Mouse (Mus musculus): Measurements from ENCODE around the gene Hivep3.

Gene Hivep3

DNA sequence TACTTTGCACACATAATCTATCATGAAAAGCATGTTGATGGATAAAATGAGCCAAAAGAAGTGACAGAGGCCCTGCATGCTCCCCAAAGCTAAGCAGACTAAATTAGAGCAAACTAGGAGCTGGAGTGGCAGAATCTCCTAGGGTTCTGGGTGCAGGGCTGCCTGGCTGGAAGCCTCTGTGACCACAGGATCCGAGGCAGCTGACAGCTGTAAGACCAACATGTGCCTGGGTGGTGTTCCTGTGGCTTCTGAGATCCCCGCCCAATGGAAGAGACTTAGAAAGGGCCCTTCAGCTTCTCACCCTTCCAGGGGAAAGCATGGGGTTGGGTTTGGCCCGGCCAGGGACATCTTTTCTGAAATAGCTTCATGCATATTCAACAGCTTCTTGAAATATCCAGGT lies 274.3 kb downstream of the Hivep3 start:
- no peak for DNase-seq (ENCODE audit: low spot score in 2 of 2)

DNA sequence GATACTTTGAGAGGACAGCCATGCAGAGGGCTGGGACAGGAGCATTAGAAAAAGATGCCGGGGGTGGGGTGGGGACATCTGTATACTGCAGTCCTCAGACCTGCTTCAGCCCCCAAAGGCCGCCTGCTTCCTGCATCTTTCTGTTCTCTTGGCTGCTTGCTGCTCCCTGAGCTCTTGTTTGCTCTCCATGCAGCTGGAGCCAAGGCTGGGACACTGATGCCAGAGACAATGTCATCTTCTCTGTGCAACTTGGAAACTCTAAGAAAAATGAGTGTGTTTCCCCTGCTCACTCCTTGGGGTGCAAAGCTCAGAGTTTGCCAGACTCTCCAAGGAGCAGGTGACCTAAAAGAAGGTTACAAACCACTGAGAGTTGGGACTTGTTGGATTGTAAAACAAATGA lies 275.6 kb downstream of the Hivep3 start:
- DNase-seq (ENCODE audit: low spot score in 2 of 2) = no peak

DNA sequence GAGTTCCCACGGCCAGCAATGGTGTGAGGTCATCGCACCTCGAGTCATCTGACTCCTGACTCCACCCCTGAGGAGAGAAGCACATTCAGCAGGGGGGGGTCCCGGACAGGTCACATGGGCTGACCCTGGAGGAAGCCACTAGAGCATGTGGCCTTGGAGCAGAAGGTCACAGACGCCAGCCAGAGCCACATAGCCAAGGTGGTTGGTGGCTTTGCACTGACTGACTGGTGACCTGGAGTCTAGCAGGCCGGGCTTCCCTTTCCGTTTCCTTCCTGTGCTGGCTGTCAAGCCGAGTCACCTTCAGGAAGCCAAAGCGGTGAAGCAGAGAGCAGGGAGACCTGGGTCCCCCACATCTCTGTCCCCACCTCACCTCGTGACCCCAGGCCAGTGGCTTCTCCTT lies 278.2 kb downstream of the Hivep3 start:
- no peak for DNase-seq (ENCODE audit: low spot score in 2 of 2)

DNA sequence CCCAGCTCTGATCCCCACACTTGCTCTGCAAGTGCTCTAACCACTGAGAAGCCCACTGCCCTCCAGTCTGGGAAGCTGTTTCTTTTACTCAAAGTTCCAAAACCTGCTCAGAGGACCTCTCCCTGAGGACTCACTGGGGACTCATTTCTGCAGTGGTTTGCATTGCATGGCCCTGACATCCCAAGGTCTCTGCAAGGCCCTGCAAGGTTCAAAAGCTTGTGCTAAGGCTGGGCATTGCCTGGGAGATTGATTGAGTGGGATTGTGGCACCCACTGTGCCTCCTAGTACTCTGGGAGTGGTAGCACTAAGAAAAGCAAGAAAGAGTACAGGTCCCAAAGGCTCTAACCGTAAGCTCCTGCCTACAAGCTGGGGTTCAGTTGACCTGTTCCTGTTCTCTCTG lies 279.3 kb downstream of the Hivep3 start:
- no peak for DNase-seq (ENCODE audit: low spot score in 2 of 2)

DNA sequence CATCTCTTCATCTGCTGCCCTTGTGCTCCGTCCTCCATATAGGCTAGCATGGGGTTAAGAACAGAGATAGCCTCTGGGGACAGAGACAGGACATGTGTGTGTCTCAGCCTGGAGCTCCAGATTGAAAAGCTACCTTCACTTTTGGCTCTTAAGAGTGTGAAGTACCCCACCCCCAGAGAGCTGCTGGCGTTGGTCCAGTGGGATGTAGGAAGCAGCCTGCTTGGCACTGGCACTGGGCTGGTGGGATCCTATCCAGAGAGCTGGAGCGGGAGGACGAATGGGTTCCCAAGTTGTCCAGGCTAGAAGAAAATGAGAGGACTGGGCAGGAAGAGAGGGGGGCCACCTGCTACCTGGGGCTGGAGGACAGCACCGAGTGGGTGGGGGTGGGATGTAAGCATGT lies 284.8 kb downstream of the Hivep3 start:
- DNase-seq (ENCODE audit: low spot score in 2 of 2) = no peak

DNA sequence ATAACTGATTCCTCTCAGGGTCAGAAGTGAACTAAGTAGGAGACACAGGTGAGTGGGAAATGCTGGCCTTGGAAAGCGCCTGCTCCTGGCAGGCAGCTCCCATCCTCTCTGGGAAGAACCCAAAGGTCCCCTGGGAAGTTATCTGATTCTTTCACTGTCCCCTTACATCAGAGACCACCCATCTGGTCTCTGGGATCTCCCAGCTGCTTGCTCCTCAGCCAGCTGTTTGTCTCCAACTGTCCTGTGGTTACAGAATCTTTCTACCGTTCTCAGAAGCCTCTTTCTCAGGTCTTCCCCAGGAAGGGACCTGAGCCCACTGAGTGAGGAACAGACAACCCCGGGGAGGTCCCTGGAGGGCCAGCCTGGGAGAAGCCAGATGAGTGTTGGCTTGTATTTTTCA lies 288.8 kb downstream of the Hivep3 start:
- no peak for DNase-seq (ENCODE audit: low spot score in 2 of 2)

DNA sequence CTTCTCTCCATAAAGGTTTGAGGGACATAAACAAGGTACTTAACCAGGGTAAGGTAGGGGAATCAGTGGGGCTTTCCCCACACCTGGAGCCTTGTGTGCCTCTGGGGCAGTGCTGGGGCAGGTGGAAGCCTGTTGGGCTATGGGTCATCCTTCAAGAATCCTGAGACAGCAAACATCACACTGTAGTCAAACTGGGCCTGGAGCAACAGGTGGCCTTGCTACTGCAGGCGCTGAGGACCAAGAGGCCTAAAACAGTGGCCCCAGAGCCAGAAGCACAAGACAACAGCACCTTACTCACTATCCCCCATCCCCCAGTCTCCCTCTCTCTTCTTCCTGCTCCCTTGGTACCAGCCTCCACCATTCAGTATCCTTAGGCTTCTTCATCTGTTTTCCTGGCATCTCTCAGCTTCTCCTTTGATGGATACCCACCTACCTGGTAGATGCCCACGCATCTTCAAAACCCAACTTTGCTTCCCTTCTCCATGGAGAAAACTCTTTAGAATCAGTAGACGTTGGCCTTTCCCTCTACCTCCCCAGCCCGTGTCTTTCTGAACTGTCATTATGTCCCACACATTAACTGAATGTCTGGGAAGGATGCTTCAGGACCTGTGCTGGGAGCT lies 289.7 kb downstream of the Hivep3 start:
- DNase-seq (ENCODE audit: low spot score in 2 of 2) = no peak

DNA sequence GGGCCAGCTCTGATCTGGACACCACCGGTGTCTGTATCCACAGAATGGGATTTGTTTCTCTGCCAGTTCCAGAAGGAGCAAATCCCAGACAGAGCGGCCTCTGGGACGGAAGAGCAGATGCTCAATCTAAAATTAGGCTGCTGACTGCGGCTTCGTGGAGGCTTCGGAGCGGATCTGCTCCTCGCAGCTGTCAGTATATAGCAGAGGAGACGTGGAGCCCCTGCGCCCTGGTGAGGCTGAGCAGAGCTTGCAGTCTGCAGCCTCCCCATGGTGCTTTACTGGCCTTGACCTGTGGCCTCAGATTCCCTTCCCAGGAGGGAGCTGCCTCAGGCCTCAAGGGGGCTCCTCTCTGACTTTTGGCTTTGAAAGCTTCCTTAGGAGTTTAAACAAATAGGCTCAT lies 290.5 kb downstream of the Hivep3 start:
- DNase-seq (ENCODE audit: low spot score in 2 of 2) = peak in 1 of 2 experiments; percentile 46

DNA sequence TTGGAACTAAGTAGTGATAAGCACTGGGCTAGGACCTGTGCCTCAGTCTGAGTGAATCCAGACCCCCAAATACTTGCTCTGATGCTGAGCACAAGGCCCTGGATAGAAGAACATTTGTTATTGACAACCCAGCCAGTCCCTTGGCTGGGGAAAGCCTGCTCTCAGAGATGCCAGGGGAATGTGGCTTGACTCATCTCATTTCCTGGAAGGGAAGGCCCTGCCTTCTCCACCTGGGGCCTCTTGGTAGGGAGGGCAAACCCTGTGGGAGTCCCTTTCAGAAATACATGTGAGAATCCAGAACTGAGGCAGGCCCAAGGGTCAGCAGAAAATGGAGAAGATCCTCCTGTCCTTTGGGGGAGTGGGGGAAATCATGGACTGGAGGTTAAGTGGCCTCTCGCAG lies 294.1 kb downstream of the Hivep3 start:
- no peak for DNase-seq (ENCODE audit: low spot score in 2 of 2)

DNA sequence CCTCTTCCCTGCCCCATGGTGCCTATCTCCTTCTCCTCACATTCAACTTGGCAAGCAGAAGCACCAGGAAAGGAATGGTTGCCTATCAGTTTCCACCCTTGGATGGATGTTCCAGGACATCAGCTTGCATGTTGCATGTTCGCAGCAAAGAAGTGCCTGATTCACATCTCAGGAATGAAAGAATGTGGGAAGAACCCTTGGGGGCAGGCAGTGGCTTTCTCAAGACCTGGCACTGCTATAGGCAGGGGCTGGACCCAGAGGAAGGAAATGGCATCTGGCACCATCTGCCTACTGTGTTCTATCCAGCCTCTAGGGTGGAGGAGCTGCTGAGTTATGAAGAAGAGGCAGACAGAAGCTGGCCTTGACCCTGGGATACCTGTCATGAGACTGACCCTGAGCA lies 296.4 kb downstream of the Hivep3 start:
- DNase-seq (ENCODE audit: low spot score in 2 of 2) = no peak

DNA sequence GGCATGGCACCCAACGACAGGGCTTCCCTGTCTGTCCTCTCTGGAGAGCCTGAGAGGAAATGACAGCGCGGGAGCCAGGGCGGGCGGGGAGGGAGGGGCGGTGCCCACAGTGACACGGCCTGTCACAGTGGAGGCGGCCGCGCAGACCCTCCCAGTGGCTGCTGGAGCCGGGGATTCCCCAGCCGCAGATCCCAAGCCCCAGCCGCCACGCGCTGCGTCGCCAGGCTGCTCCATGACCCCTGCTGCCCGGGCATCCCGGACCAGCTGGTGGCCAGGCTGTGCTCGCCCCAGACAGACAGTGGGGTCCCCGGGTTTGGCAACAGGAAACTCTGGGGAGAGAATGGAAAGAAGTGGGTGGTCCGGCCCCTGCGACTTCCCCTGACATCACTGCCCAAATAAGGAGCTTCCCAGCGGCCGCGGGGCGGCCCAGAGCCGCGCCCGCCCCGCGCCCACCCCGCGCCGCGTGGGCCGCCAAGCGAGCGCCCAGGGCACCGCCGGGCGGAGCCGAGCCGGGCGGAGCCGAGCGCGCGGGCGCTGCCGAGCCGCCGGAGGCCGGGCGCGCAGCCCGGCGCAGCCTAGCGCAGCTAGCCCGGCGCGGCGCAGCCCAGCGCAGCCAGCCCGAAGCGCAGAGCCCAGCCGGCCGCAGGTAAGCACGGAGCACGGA lies 298.9 kb downstream of the Hivep3 start:
- peak in 1 of 2 experiments; percentile 30 for DNase-seq (ENCODE audit: low spot score in 2 of 2)

DNA sequence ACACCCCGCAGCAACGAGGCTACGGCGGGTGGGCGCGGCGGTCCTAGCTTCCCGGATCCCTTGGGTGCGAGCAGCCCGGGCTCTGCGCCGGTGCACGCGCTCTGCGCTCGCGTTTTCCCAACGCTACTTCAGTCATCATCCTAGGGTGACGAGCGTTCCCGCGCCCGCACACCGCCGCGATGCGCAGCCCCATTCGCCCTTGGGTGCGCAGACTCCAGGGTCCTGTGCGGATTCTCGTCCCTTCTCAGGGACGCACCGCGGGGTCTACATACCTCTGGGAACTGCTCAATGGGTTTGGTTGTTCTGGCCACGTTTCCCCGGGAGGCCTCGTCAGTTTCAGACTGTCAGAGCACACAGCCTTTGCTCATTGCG lies 299.4 kb downstream of the Hivep3 start:
- DNase-seq (ENCODE audit: low spot score in 2 of 2) = no peak

DNA sequence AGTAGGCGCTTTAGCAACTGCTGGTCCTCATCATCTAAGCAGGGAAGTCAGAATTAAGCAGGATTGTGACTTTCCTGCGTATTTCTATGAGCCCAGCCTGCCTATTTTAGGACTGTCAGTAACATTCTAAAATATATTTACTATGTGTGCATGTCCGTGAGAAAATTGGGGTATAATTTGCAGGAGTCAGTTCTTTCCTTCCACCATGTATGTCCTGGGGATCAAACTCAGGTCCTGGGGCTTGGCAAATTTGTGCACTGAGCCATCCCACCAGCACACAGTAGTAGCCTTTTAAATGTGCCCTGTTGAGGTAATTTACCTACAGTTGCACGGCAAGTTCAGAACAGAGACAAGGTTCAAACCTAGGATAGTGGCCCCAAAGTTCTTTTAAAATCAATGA lies 302.7 kb downstream of the Hivep3 start:
- no peak for DNase-seq (ENCODE audit: low spot score in 2 of 2)

DNA sequence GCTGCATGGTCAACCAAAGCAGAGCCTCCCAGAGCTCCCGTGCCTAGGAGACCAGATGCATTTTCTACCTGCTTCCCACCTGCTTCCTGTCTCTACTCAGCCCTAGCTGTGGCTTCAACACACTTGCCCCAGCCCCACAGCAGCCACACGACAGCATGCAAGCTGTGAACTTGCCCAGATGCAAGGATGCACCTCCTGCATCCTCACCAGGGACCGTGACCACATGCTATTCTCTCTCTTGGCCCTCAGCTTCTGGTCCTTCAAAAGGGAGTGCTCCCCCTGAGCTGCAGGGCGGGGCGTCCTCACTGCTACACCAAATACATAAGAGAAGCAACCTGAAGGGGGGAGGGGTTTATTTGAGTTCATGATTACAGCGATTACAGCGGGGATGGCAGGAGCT lies 303.4 kb downstream of the Hivep3 start:
- DNase-seq (ENCODE audit: low spot score in 2 of 2) = no peak

DNA sequence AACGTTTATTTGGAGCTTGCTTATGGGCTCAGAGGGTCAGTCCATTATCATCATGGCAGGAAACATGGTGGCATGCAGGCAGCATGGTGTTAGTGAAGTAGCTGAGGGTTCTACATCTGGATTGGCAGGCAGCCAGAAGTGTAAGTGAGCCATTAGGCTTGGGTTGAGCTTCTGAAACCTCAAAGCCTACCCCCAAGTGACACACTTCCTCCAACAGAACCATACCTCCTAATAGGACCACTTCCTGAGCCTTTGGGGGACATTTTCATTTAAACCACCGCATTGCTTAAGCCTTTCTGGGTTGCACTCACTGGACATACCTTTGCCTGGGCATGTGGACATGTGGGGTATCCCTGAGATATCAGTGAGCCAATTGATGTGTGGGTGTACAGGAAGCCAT lies 307.9 kb downstream of the Hivep3 start:
- DNase-seq (ENCODE audit: low spot score in 2 of 2) = no peak

DNA sequence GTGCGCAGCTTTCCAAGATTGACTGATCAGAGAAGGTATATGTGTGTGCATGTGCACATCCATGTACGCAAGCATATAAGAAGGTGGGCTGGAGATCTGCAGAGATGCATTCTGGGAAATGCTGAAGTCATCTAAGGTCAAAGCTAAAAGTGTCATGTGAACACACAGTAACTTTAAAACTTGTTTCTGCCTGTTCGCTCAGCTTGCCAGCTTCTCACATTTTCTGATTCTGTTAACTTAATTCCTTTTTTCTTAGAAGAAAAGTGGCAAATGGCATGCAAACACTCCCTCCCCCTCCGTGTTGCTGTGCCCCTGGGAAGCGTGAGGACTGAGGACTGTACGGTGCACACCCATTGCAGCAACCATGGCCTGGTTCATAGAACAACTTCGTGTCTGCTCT lies 308.9 kb downstream of the Hivep3 start:
- DNase-seq (ENCODE audit: low spot score in 2 of 2) = no peak

DNA sequence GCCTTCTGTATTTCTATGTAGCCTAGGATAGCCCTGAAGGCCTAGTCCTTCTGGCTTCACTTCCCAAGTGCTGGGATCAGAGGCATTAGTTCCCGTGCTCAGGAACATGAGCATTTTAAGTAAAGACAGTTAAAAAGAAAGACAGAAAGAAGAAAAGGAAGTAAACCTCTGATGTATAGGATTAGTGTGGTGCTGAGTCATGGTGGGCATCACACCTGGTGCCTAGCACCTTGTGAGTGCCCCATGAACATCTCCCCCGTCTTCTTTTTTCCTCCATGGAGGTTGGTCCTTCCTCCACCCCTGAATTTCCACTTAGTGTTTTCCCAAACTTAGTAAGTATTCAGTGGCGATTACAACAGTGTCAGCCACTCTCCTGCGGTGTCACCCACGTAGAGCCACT lies 311.0 kb downstream of the Hivep3 start:
- DNase-seq (ENCODE audit: low spot score in 2 of 2) = no peak

DNA sequence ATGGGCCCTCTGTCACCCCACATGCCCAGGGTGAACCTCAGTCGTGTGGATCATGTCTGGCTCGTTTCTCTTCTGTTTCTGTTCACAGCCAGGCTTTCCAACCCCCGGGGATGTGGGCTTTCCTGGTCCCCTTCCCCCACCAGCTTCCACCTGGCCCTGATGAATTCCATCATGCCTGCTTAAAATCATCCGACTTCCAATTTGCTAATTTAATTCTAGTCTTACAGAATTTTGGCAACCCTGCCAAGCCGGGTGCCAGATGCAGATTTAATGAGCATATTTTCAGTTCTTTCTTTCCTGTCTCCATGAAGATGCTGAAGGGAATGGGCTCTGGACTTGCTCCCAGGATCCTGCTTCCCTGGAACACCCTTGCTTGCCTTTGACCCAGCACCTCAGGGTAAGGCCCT lies 311.6 kb downstream of the Hivep3 start:
- DNase-seq (ENCODE audit: low spot score in 2 of 2) = no peak

DNA sequence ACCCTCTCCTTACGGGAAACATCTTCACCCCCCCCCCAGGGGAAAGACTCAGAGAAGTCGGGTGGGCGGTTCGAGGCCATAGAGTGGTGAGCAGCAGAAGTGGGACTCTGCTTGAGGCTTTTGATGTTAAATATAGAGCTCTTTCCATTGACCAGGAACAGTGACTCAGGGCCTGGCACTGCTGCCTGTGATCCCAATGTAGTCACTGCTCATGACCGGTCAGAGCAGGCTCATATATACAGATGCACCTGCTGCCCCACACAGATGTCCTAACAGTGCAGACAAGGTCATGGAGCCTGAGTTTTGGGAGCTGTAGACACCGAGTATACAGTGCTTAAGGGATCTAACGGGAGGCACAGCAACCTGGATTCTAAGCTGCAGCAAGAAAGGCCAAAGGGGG lies 312.3 kb downstream of the Hivep3 start:
- DNase-seq (ENCODE audit: low spot score in 2 of 2) = no peak

DNA sequence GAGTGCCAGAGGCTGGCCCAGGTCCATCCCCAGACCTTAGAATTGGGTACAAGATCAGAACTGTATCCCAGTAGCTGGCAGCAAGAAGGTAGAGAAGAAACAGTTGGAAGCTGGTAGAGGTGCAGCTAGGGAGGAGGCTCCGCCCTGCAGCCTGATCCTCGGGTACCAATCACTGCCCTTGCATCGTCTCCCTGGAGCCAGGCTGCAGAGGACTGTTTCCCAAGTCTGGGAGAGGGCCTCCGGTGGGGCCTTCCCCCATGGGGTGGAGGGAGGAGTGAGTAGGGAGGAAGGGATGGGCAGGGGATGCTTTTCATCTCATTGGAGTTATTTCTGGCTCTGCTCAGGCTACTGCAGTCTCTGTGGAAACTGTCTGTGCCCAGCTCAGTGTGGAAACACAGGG lies 313.5 kb downstream of the Hivep3 start:
- no peak for DNase-seq (ENCODE audit: low spot score in 2 of 2)

DNA sequence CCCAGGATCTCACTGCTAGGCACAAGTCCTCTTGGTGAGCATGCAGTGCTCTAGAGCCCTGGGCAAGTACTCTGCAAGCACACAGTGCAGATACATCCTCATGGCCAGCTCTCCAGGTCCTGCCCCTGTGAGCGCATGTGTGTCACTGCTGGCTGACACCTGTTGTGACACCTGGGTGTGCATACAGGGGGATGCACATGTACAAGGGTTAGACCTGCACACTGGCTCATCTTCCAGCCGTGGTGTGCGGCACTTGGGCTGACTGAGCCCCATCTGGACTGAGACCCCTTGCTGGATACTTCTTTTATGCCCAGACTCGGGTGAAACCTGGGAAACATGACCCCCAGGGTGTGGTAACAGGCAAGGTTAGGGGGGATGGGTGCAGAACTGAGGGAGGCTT lies 314.7 kb downstream of the Hivep3 start:
- no peak for DNase-seq (ENCODE audit: low spot score in 2 of 2)

DNA sequence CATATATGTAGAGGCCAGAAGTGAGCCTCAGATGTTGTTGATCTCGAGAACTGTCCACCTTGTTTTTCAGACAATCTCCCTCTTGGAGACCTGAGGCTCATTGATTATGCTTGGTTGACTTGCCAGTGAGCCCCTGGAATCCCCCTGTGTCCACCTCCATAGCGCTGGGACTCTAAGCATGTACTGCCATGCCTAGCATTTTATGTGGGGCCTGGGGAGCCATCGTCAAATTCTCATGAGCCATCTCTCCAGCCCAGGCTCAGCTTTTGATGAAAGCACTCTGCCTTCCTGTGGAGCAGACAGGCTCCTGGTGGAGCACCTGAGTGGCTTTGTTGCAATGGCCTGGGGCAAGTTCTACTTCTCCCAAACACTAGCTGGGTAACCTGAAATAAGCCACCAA lies 316.3 kb downstream of the Hivep3 start:
- DNase-seq (ENCODE audit: low spot score in 2 of 2) = no peak

DNA sequence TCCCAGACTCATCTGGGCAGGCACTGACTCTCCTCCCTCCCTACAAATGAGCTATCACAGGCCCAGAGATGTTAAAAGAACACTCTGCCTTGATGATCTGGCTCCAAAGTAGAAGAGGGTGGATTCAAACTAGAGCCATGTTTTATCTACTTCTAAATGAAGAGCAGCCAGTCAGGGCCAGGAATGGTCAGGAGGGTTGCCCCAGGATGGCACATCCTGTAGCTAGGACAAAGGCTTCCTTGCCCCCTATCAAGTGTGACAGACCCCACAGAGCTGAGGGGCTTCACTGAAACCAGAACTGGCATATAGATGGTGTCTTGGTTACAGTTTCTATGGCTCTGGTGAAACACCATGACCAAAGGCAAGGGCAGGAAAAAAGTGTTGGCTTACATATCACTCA lies 318.9 kb downstream of the Hivep3 start:
- DNase-seq (ENCODE audit: low spot score in 2 of 2) = no peak

Measured in urinary bladder, postnatal 4 days (tissue).